Mouse (Mus musculus) heart, adult 2 months (tissue): ENCODE data around the gene Sdr39u1.

Experiments used
- CTCF ChIP-seq: fragments of 200-600 bp; IDR thresholded peaks from 2 replicates; pipeline ENCODE4 v1.8.1; 2022; ENCODE audit warnings: antibody characterized with exemption, mild to moderate bottlenecking, moderate library complexity
- POLR2A ChIP-seq: fragments of 200-500 bp; IDR thresholded peaks from 2 replicates; pipeline ENCODE4 v1.6.1; 2011; ENCODE audit warnings: mild to moderate bottlenecking, low read depth, low read length, control low read depth; ENCODE audit not compliant: insufficient read depth

GRCm38 (mm10) chr14:55880982-55881381 is 19.1 kb downstream of the Sdr39u1 start:
- TF ChIP-seq CTCF (no peak), POLR2A (no peak)
